Mouse (Mus musculus): ENCODE results near the gene Crk.

DNA sequence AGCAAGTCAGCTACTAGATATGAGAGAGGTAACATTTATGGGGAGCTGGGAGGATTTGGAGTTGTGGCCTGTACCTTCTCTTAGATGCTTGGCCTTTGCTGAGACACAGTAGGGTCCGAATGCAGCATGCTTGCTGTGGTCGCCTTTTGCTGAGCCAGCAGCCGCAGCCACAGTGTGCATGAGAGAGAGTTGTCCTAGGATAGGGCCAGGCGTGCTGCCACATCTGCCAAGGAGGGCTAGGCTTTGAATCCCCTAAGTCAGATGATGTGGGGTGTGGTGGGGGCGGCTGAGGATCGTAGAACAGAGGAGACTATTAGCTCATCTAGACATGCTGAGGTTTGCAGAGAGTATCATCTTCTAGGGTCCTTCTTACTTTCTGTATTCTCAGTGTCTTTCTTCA lies 23.7 kb downstream of the Crk start:
- TF ChIP-seq CTCF (IDR thresholded peaks at IDR 0.05; ENCODE audit: insufficient read depth, low read depth, low read length) = no peak
- TF ChIP-seq POLR2A (IDR thresholded peaks at IDR 0.05; ENCODE audit: insufficient read depth, low read depth, low read length) = no peak

All from olfactory bulb, adult 2 months (tissue).